ENCODE assay signal across 10 mouse cellular contexts in the genomic region with DNA sequence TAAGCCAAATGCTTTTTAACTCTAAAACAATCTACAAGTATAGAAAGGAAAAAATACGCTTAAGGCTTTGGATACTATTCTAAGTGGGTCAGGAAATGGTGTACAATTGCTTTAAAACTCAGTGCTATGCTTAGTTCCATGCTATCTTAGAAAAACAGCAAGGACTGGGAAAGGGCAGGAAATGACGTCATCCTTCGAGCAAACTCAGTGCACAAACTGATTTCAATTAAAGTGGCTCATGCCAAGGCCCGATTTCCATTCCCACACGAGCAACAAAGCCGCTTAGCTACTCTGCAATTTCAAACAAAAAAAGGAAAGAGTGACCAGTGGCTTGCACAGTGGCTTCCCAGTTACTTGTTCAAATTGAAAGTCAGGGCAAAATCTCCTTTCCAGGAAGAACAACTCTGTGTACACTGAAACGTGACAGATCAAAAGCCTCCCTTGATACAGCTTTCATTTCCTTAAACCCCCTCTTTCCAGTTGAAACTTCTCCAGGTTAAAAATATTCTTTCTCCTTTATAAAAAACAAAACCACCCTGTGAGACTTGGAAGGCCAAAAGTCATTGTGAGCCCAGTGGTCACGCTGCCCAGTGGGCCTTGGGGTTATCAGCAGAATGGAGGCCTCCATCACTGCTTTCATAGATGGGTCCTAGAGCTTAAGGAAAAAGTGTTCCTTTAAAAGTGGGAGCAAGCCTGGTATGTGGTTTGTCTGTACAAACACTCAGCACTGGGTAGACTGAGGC. TPM values are rescaled to one million over a fixed set of nuclear protein-coding genes. Genes with fewer than 3 reads are reported as not detected.
DNase-seq lines count a peak whose midpoint lies in the region; ATAC-seq and TF ChIP-seq lines count a peak whose summit lies in the region.
"Had no signal": no experiment of that assay in that cellular context is flagged by ENCODE, and none has a peak within 500 bp of the region (broad histone marks: within the 10 kb centered on the region; RNA-seq: fewer than 3 reads in every experiment).

No protein-coding gene starts in this region.

- no peaks in the 10 kb centered on the region for H3K27me3 ChIP-seq in intestine, embryonic 14.5 days (replicated peaks; ENCODE audit: control insufficient read depth, insufficient read depth, low read length)
- H3K27me3 ChIP-seq in intestine, postnatal 0 days (replicated peaks; ENCODE audit: control insufficient read depth, insufficient read depth, low read length): no peaks in the 10 kb centered on the region
- no peaks in the 10 kb centered on the region for H3K27me3 ChIP-seq in stomach, embryonic 15.5 days (replicated peaks)
- no peaks in the 10 kb centered on the region for H3K27me3 ChIP-seq in forebrain, embryonic 10.5 days (ENCODE audit: poor library complexity, severe bottlenecking)

- H3K27ac ChIP-seq in intestine, embryonic 14.5 days (ENCODE audit: low read depth): peak overlapping the region; percentile 29; the same call in 1 of the 2 replicates
- no peak overlapping the region for H3K27ac ChIP-seq in intestine, postnatal 0 days (ENCODE audit: low read depth, low read length)
- H3K27ac ChIP-seq in stomach, embryonic 15.5 days: 0 out of 2 replicates have a peak overlapping the region, but pooled peaks have one; percentile 3
- no peak overlapping the region for H3K27ac ChIP-seq in forebrain, embryonic 10.5 days

- no peak overlapping the region for H3K9ac ChIP-seq in intestine, embryonic 14.5 days (ENCODE audit: low read length)
- H3K9ac ChIP-seq in intestine, postnatal 0 days (ENCODE audit: low read depth, low read length): no peak overlapping the region
- no peak overlapping the region for H3K9ac ChIP-seq in stomach, embryonic 15.5 days

- H3K4me2 ChIP-seq in intestine, embryonic 14.5 days (ENCODE audit: low read length): no peak overlapping the region
- no peak overlapping the region for H3K4me2 ChIP-seq in intestine, postnatal 0 days (replicated peaks; ENCODE audit: low read depth)
- no peak overlapping the region for H3K4me2 ChIP-seq in stomach, embryonic 15.5 days

- TF ChIP-seq CTCF in intestine, postnatal 0 days (IDR thresholded peaks at IDR 0.05; ENCODE audit: low read depth): no peak

- peaks cover 6% of the 10 kb centered on the region; the same call in 1 of the 2 replicates for H3K4me1 ChIP-seq in intestine, embryonic 14.5 days (replicated peaks; ENCODE audit: control insufficient read depth, insufficient read depth, low read length)
- no peaks in the 10 kb centered on the region for H3K4me1 ChIP-seq in intestine, postnatal 0 days (replicated peaks; ENCODE audit: control insufficient read depth, insufficient read depth, low read length)
- H3K4me1 ChIP-seq in stomach, embryonic 15.5 days: no peaks in the 10 kb centered on the region
- H3K4me1 ChIP-seq in forebrain, embryonic 10.5 days: no peaks in the 10 kb centered on the region

- no peak for ATAC-seq in intestine, embryonic 14.5 days (replicated peaks; ENCODE audit: low FRiP score, low TSS enrichment, low read depth)
- no peak for ATAC-seq in intestine, postnatal 0 days
- ATAC-seq in stomach, embryonic 15.5 days (ENCODE audit: insufficient read depth, low FRiP score, low read depth): no peak

- peaks cover 38% of the 10 kb centered on the region for H3K36me3 ChIP-seq in intestine, embryonic 14.5 days (ENCODE audit: control insufficient read depth, insufficient read depth, low read length)
- H3K36me3 ChIP-seq in intestine, postnatal 0 days (ENCODE audit: control insufficient read depth, insufficient read depth): 0 out of 2 replicates have a peak, but pooled peaks cover 4% of the 10 kb centered on the region
- H3K36me3 ChIP-seq in stomach, embryonic 15.5 days: peaks cover 4% of the 10 kb centered on the region
- H3K36me3 ChIP-seq in forebrain, embryonic 10.5 days (replicated peaks): peaks cover 34% of the 10 kb centered on the region

- 55% methylated on average over 8 of the region's 8 CpGs for WGBS in intestine, embryonic 14.5 days
- 58% methylated on average over 8 of the region's 8 CpGs for WGBS in intestine, postnatal 0 days
- WGBS in stomach, embryonic 15.5 days: 44% methylated on average over 8 of the region's 8 CpGs
- WGBS in forebrain, embryonic 10.5 days: 80% methylated on average over 8 of the region's 8 CpGs

- DNase-seq in intestine, embryonic 14.5 days (ENCODE audit: low spot score): no peak
- peak; percentile 52 for DNase-seq in NIH3T3 (ENCODE audit: low read depth)
- peak; percentile 46 for DNase-seq in gastrocnemius, postnatal 25 days
- DNase-seq in kidney, postnatal 10 days: peak; percentile 55
- no peak for DNase-seq in forebrain, embryonic 10.5 days (ENCODE audit: extremely low spot score, low spot score)
- DNase-seq in urinary bladder, postnatal 4 days (ENCODE audit: low spot score in 2 of 2): no peak

- no peak overlapping the region for H3K4me3 ChIP-seq in intestine, embryonic 14.5 days (ENCODE audit: low read depth, low read length)
- H3K4me3 ChIP-seq in intestine, postnatal 0 days (ENCODE audit: low read depth, low read length): no peak overlapping the region
- no peak overlapping the region for H3K4me3 ChIP-seq in stomach, embryonic 15.5 days (replicated peaks)
- H3K4me3 ChIP-seq in forebrain, embryonic 10.5 days: no peak overlapping the region

- no peaks in the 10 kb centered on the region for H3K9me3 ChIP-seq in intestine, embryonic 14.5 days (ENCODE audit: control insufficient read depth, low read length)
- no peaks in the 10 kb centered on the region for H3K9me3 ChIP-seq in intestine, postnatal 0 days (ENCODE audit: control insufficient read depth)
- no peaks in the 10 kb centered on the region for H3K9me3 ChIP-seq in stomach, embryonic 15.5 days
- no peaks in the 10 kb centered on the region for H3K9me3 ChIP-seq in forebrain, embryonic 10.5 days

RNA-seq across cellular contexts. Expression of gene Gm9913, which starts 34.2 kb away (rescaled TPM):
- 0.39 and 0.66 TPM in 2 replicates for polyA plus RNA-seq in intestine, embryonic 14.5 days (2014; fragmentation: Nextera tagmentation; extraction: Ambion mirVana)
- polyA plus RNA-seq in intestine, postnatal 0 days (2015; fragmentation: Nextera tagmentation; extraction: Ambion mirVana): 0.34 and 0.39 TPM in 2 replicates
- under 1 TPM; 0.08 to 0.15 TPM for total RNA-seq in gastrocnemius, postnatal 25 days (2021)
- polyA plus RNA-seq in stomach, embryonic 15.5 days (2015; fragmentation: Nextera tagmentation; extraction: Ambion mirVana): 0.45 and 0.67 TPM in 2 replicates
- polyA plus RNA-seq in forebrain, embryonic 10.5 days (2016; fragmentation: Nextera tagmentation; extraction: Ambion mirVana): 0.14 and 0.19 TPM in 2 replicates
- total RNA-seq: hematopoietic stem cell, adult 5-6 weeks; MEL had no signal

RNA-seq across cellular contexts. Expression of gene Fbn1, which starts 37.1 kb away (rescaled TPM):
- 41.8 and 45.1 TPM in 2 replicates for polyA plus RNA-seq in intestine, embryonic 14.5 days (2014; fragmentation: Nextera tagmentation; extraction: Ambion mirVana)
- polyA plus RNA-seq in intestine, postnatal 0 days (2015; fragmentation: Nextera tagmentation; extraction: Ambion mirVana): 9.9 and 11.2 TPM in 2 replicates
- total RNA-seq in gastrocnemius, postnatal 25 days (2021): 10 to 100 TPM; 86.1 to 99.8 TPM
- polyA plus RNA-seq in stomach, embryonic 15.5 days (2015; fragmentation: Nextera tagmentation; extraction: Ambion mirVana): 25.9 and 27.9 TPM in 2 replicates
- polyA plus RNA-seq in forebrain, embryonic 10.5 days (2016; fragmentation: Nextera tagmentation; extraction: Ambion mirVana): 4.2 and 5.2 TPM in 2 replicates
- total RNA-seq: MEL had no signal

Comparison
In these comparisons a context has a peak if more than half of its experiments do, and no peak if none do; other contexts are left out.
1. H3K27ac ChIP-seq: peak in intestine, embryonic 14.5 days (single experiment) and stomach, embryonic 15.5 days (single experiment); none in intestine, postnatal 0 days (single experiment) and forebrain, embryonic 10.5 days (single experiment).
2. DNase-seq: peak in NIH3T3 (single experiment), gastrocnemius, postnatal 25 days (single experiment) and kidney, postnatal 10 days (single experiment); none in intestine, embryonic 14.5 days (single experiment), forebrain, embryonic 10.5 days (single experiment) and urinary bladder, postnatal 4 days (0 of 2).